Mouse (Mus musculus) liver, embryonic 12.5 days (tissue): Measurements from ENCODE around the gene Dgke. TPM values are rescaled to one million over a fixed set of nuclear protein-coding genes. Genes with fewer than 3 reads are reported as not detected.
"Not testable (repeated sequence)": the region's sequence is repeated elsewhere in the genome, so short reads cannot be mapped to it uniquely, and the experiment has no call there.

Source experiments
- ATAC-seq: fragments of 200-750 bp; cut with Nextera tagmentation; 2 replicates; pipeline ENCODE4 v1.8.0; 2017; ENCODE audit warnings: moderate number of reproducible peaks, mild to moderate bottlenecking, moderate library complexity
- H3K27ac ChIP-seq: fragments of 300-500 bp; sonication (generic); 2 replicates; pipeline ENCODE4 v1.5.1; 2016; ENCODE audit warnings: mild to moderate bottlenecking
- H3K27me3 ChIP-seq: fragments of 300-500 bp; sonication (generic); replicated peaks from 2 replicates; pipeline ENCODE4 v1.6.1; 2016; ENCODE audit warnings: mild to moderate bottlenecking, moderate library complexity
- H3K36me3 ChIP-seq: fragments of 300-500 bp; sonication (generic); 2 replicates; pipeline ENCODE4 v1.6.1; 2016; ENCODE audit warnings: mild to moderate bottlenecking, moderate library complexity
- H3K4me1 ChIP-seq: fragments of 300-500 bp; sonication (generic); 2 replicates; pipeline ENCODE4 v1.6.1; 2016
- H3K4me2 ChIP-seq: fragments of 300-500 bp; sonication (generic); 2 replicates; pipeline ENCODE4 v1.6.1; 2016; ENCODE audit warnings: mild to moderate bottlenecking, moderate library complexity
- H3K4me3 ChIP-seq: fragments of 300-500 bp; sonication (generic); 2 replicates; pipeline ENCODE4 v1.5.1; 2016; ENCODE audit warnings: mild to moderate bottlenecking, moderate library complexity
- H3K9ac ChIP-seq: fragments of 300-500 bp; sonication (generic); 2 replicates; pipeline ENCODE4 v1.6.1; 2016; ENCODE audit warnings: mild to moderate bottlenecking, moderate library complexity
- H3K9me3 ChIP-seq: fragments of 300-500 bp; sonication (generic); replicated peaks from 2 replicates; pipeline ENCODE4 v1.6.1; 2016; ENCODE audit warnings: mild to moderate bottlenecking, moderate library complexity
- WGBS: fragments of 180-500 bp; shearing (Covaris S2); methylation state at CpG from one replicate; pipeline ENCODE4 v1.1.7; 2016; ENCODE audit not compliant: insufficient replicate concordance; 5-methylcytosine and 5-hydroxymethylcytosine counted together
- polyA plus RNA-seq: library from polyadenylated mRNA; unstranded; fragments of >200 nt; fragmentation: Nextera tagmentation; extraction: Ambion mirVana; gene quantifications from 2 replicates; pipeline ENCODE4 v1.2.1, GENCODE M21; 2016

The Dgke gene
- polyA plus RNA-seq, 1 experiment from 2014 or later: 1.6 TPM

DNA sequence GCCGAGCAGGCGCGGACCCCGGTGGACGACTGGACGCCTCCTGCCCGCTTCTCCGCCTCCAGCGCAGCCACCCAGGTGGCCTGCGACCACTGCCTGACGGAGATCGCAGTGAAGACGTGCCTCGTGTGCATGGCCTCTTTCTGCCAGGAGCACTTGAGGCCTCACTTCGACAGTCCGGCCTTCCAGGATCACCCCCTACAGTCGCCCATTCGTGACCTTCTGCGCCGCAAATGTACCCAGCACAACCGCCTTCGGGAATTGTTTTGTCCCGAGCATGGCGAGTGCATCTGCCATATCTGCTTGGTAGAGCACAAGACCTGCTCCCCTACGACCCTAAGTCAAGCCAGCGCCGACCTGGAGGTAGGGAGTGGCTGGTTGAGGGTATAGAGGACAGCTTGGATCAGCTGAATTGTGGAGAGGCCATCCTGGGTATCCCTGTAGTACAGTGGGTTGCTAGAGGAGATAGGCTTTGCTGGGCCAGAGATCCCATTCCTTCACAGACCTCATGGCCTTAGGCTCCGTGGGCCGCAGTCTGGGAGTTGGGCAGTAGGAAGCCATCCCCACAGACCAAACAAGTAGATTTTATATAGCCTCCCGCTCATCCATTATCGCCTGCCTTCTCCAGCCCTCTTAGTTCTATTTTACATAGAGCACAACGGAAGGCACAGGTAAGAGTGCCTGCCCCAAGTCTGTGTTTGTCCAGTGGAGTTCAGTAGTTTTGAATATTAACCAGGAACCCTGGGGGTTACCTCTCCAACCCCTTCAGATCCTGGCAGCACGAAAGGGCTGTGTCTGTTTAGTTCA is 66.7 kb downstream of the Dgke start:
- H3K27me3 ChIP-seq: no peaks in the 10 kb centered on the region
- peaks cover 70% of the 10 kb centered on the region for H3K4me1 ChIP-seq
- H3K9ac ChIP-seq: peak overlapping the region; percentile 98
- WGBS: 5% methylated on average over 33 of the region's 33 CpGs
- peaks cover 27% of the 10 kb centered on the region for H3K36me3 ChIP-seq
- H3K27ac ChIP-seq: peak overlapping the region; percentile 88
- H3K4me3 ChIP-seq: peak overlapping the region; percentile 96
- ATAC-seq: peak; percentile 40
- H3K9me3 ChIP-seq: no peaks in the 10 kb centered on the region
- H3K4me2 ChIP-seq: peak overlapping the region; percentile 93

DNA sequence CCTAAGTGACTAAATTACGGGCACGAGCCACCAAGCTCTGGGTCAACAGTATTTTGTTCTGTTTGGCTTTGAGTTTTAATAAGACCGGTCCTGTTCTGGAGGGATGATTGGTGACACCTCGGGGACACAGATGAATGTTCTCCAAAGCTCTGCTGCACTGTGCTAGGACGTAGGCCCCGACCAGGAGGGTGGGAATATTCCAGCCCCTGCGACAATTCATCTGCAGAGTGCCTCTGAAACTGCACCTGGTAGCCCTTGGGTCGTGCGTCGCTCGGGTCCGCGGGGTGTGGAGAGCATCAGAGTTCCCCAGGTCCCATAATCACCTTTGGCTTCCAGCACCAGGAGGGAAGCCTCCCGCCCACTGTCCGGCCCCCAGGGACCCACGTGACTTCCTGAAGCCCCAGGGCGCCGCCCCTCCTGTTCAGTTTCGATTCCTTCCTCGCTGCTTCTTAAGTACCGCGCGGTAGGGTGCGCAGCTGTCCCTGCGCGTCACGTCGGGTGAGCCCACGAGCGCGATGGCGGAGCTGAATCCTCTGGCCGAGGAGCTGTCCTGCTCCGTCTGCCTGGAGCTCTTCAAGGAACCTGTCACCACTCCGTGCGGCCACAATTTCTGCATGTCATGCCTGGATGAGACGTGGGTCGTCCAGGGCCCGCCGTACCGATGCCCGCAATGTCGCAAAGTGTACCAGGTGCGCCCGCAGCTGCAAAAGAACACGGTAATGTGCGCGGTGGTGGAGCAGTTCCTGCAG is 67.5 kb downstream of the Dgke start, which contains the start of gene Trim25:
TSS of gene Trim25 (plus strand) at position 403 of the 749 bp plus-strand sequence.
- Histone ChIP-seq H3K4me3 (peak within 1 kb of the TSS; percentile 96), H3K9ac (peak within 1 kb of the TSS; percentile 98), H3K27me3 (no peaks in the 10 kb centered on the region), H3K36me3 (peaks cover 21% of the 10 kb centered on the region; the same call in 1 of the 2 replicates), H3K4me1 (peaks cover 71% of the 10 kb centered on the region), H3K27ac (peak within 1 kb of the TSS; percentile 88), H3K4me2 (peak within 1 kb of the TSS; percentile 93), H3K9me3 (no peaks in the 10 kb centered on the region)
- under 1% methylated on average over 48 of the region's 48 CpGs for WGBS
- peak; percentile 93 for ATAC-seq

DNA sequence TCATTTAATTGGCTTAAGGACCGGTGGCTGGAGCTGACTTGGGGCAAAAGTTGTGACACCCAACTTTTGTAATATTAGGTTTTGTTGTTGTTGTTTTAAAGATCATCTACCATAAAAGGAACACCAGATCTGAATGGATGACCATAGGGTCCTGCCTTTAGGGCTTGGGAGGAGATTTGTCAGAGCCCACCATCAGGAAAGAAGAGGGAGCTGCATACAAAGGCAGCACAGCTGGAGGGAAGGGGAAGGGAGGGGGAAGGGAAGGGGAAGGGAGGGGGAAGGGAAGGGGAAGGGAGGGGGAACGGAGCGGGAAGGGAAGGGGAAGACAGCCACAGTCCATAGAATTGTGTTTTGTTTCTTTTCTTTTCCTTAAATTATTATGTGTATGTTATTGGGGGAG is 68.2 kb downstream of the Dgke start:
- Histone ChIP-seq H3K4me2 (peak overlapping the region; percentile 93), H3K4me3 (peak overlapping the region; percentile 96), H3K9me3 (no peaks in the 10 kb centered on the region), H3K27ac (peak overlapping the region; percentile 88), H3K36me3 (peaks cover 14% of the 10 kb centered on the region; the same call in 1 of the 2 replicates), H3K9ac (peak overlapping the region; percentile 98; the same call in 1 of the 2 replicates), H3K27me3 (no peaks in the 10 kb centered on the region), H3K4me1 (peaks cover 68% of the 10 kb centered on the region)
- whole genome bisulfite sequencing: 22% methylated on average over 3 of the region's 3 CpGs
- no peak for ATAC-seq

DNA sequence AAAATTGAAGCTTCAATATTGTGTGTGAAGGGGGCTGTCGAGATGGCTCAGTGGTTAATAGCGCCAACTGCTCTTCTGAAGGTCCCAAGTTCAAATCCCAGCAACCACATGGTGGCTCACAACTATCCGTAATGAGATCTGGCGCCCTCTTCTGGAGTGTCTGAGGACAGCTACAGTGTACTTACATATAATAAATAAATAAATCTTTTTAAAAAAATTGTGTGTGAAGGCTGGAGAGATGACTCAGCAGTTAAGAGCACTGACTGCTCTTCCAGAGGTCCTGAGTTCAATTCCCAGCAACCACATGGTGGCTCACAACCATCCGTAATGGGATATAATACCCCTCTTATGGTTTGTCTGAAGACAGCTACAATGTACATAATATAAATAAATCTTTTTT is 69.3 kb downstream of the Dgke start:
- H3K4me2 ChIP-seq, H3K9ac ChIP-seq, H3K27me3 ChIP-seq, H3K36me3 ChIP-seq, H3K27ac ChIP-seq, ATAC-seq, H3K9me3 ChIP-seq, H3K4me3 ChIP-seq: not testable (repeated sequence)
- 68% methylated on average over 5 of the region's 5 CpGs for WGBS
- peaks cover 61% of the 10 kb centered on the region for H3K4me1 ChIP-seq

- no peak for ATAC-seq
- Histone ChIP-seq H3K27me3 (no peaks in the 10 kb centered on the region), H3K9me3 (no peaks in the 10 kb centered on the region), H3K4me3 (no peak overlapping the region), H3K9ac (no peak overlapping the region), H3K36me3 (peaks cover 4% of the 10 kb centered on the region; the same call in 1 of the 2 replicates), H3K4me2 (no peak overlapping the region), H3K27ac (no peak overlapping the region), H3K4me1 (peaks cover 53% of the 10 kb centered on the region)
- WGBS: 53% methylated on average over 7 of the region's 7 CpGs
Measured at GRCm38 (mm10) chr11:88996427-88996826, 70.2 kb downstream of the Dgke start.

GRCm38 (mm10) chr11:88995616-88996015 is 71.0 kb downstream of the Dgke start:
- Histone ChIP-seq H3K9ac (no peak overlapping the region), H3K4me3 (no peak overlapping the region), H3K27me3 (no peaks in the 10 kb centered on the region), H3K9me3 (no peaks in the 10 kb centered on the region), H3K4me1 (peaks cover 45% of the 10 kb centered on the region), H3K27ac (no peak overlapping the region), H3K36me3 (peaks cover 7% of the 10 kb centered on the region), H3K4me2 (no peak overlapping the region)
- WGBS: 87% methylated on average over 2 of the region's 2 CpGs
- ATAC-seq: no peak

DNA sequence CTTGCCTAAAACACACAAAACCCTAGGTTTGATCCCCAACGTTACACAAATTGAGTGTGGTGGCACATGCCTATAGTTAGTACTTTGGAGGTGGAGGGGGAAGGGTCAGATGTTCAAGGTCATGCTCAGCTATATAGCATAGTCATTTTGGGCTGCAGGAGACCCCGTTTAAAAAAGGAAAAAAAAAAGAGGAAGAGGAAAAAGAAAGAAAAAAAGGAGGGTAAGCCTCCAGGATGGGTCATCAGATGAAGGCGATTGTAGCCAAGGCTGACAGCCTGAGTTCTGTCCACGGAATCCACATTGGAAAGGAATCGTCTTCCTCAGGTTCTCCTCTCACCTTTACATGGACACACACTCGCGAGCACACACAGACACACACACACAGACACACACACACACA is 72.2 kb downstream of the Dgke start:
- WGBS: 71% methylated on average over 7 of the region's 7 CpGs
- Histone ChIP-seq H3K9me3 (no peaks in the 10 kb centered on the region), H3K27me3 (no peaks in the 10 kb centered on the region), H3K9ac (no peak overlapping the region), H3K27ac (no peak overlapping the region), H3K4me1 (peaks cover 40% of the 10 kb centered on the region), H3K4me3 (no peak overlapping the region), H3K36me3 (peaks cover 9% of the 10 kb centered on the region), H3K4me2 (no peak overlapping the region)
- ATAC-seq: no peak

DNA sequence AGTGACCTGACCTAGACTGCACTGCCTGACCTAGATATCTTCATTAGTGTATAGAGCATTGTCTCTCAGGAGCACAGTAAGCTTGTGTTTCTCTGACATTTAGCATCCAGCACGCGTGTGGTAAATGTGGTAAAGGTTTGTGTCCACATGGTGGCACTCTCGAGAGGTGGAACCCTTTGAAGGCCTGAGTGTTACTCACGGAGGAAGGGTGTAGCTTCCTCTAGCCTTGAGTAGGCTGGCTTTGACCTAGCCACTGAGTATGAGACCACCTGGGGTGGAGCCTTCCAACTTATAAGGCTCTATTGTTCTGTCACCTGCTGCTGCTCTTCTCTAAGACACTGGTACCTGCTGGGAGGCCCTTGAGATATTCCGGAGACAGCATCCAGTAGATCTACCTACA is 73.0 kb downstream of the Dgke start:
- Histone ChIP-seq H3K27ac (no peak overlapping the region), H3K4me1 (peaks cover 37% of the 10 kb centered on the region), H3K36me3 (peaks cover 12% of the 10 kb centered on the region), H3K27me3 (no peaks in the 10 kb centered on the region), H3K9me3 (no peaks in the 10 kb centered on the region), H3K4me3 (no peak overlapping the region), H3K9ac (no peak overlapping the region), H3K4me2 (no peak overlapping the region)
- peak; percentile 51; the same call in 1 of the 2 replicates for ATAC-seq
- WGBS: 15% methylated on average over 5 of the region's 5 CpGs

GRCm38 (mm10) chr11:88993186-88993585 is 73.5 kb downstream of the Dgke start:
- 56% methylated on average over 7 of the region's 7 CpGs for WGBS
- no peak for ATAC-seq

DNA sequence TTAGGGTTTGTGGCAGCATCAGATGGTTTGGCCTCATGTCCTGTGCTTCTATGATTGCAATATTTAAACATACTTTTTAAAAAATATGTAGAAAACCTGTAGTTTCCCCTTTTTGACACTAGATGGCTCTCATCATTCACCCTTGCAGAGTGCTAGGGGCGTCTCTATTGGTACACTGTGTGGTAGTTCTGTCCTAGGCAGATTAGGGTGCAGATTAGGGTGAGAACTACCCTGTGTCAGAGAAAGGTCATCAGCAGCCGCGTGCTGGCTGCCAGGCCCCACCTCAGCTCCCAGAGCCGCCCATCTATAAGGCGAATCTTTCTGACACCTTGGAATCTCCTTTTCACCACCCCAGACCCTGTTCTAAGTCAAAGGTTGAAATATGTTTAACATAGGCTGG is 77.1 kb downstream of the Dgke start:
- peaks cover 12% of the 10 kb centered on the region for H3K4me1 ChIP-seq
- no peaks in the 10 kb centered on the region for H3K27me3 ChIP-seq
- H3K4me3 ChIP-seq: no peak overlapping the region
- H3K36me3 ChIP-seq: peaks cover 34% of the 10 kb centered on the region
- no peaks in the 10 kb centered on the region for H3K9me3 ChIP-seq
- 37% methylated on average over 5 of the region's 5 CpGs for WGBS
- peak; percentile 88 for ATAC-seq
- H3K9ac ChIP-seq: no peak overlapping the region
- H3K4me2 ChIP-seq: no peak overlapping the region
- H3K27ac ChIP-seq: no peak overlapping the region

More at GRCm38 (mm10) chr11:88993186-88993585, 73.5 kb downstream of the Dgke start:
- H3K4me1 ChIP-seq: peaks cover 32% of the 10 kb centered on the region
- H3K36me3 ChIP-seq: peaks cover 15% of the 10 kb centered on the region
- H3K27ac ChIP-seq: no peak overlapping the region
- H3K4me3 ChIP-seq: no peak overlapping the region
- no peaks in the 10 kb centered on the region for H3K9me3 ChIP-seq
- no peaks in the 10 kb centered on the region for H3K27me3 ChIP-seq
- no peak overlapping the region for H3K4me2 ChIP-seq
- no peak overlapping the region for H3K9ac ChIP-seq

- no peaks in the 10 kb centered on the region for H3K27me3 ChIP-seq
- no peaks in the 10 kb centered on the region for H3K9me3 ChIP-seq
- no peak overlapping the region for H3K4me2 ChIP-seq
- no peak for ATAC-seq
- H3K4me1 ChIP-seq: peaks cover 10% of the 10 kb centered on the region
- peaks cover 39% of the 10 kb centered on the region for H3K36me3 ChIP-seq
- no peak overlapping the region for H3K27ac ChIP-seq
- H3K4me3 ChIP-seq: no peak overlapping the region
- no peak overlapping the region for H3K9ac ChIP-seq
- WGBS: 67% methylated on average over 5 of the region's 5 CpGs
Measured at GRCm38 (mm10) chr11:88988956-88989355, 77.7 kb downstream of the Dgke start.

DNA sequence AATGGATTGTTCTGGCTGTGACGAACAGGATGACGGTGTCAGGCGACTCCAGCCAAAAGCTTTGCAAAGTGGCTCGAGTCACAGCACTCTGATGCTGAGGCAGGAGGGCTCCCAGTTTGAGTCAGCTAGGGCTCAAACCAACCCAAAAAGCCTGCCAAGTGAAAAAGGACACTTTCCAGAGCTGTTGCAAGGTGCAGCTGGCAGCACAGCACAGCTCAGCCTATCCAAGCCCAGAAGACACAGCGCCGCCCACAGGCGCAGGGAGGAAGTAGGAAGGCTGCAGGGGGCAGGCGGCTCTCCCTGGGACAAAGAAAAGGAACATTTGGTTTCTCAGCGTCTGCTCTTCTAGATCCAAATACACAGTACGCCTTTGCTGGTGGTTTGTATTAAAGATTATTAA is 80.0 kb downstream of the Dgke start:
- no peak overlapping the region for H3K4me3 ChIP-seq
- H3K27me3 ChIP-seq: no peaks in the 10 kb centered on the region
- peaks cover 56% of the 10 kb centered on the region for H3K36me3 ChIP-seq
- H3K9ac ChIP-seq: no peak overlapping the region
- H3K9me3 ChIP-seq: no peaks in the 10 kb centered on the region
- H3K4me1 ChIP-seq: peaks cover 14% of the 10 kb centered on the region
- no peak overlapping the region for H3K27ac ChIP-seq
- 81% methylated on average over 10 of the region's 10 CpGs for WGBS
- no peak overlapping the region for H3K4me2 ChIP-seq
- no peak for ATAC-seq
